Mouse (Mus musculus) CH12.LX (cell line): ENCODE data around the gene Serpina5. TPM values are rescaled to one million over a fixed set of nuclear protein-coding genes. Genes with fewer than 3 reads are reported as not detected.

Experiments used
- DNase-seq: peaks from one replicate; pipeline ENCODE4 v3.0.0-alpha.2; 2013; ENCODE audit errors: extremely low read depth
- H3K27ac ChIP-seq: 2 replicates; pipeline ENCODE4 v1.5.1; 2012; ENCODE audit warnings: low read depth, mild to moderate bottlenecking, control low read depth, moderate library complexity; ENCODE audit not compliant: insufficient read depth
- H3K27me3 ChIP-seq: replicated peaks from 2 replicates; pipeline ENCODE3; 2012; ENCODE audit warnings: inconsistent platforms
- H3K36me3 ChIP-seq, 2 experiments: replicated peaks in 1 of 2; 2 replicates each; pipeline versions ENCODE3 to v1.6.1; 2012; ENCODE audit warnings: inconsistent platforms in 1 of 2, low read length in 1 of 2, mild to moderate bottlenecking in 1 of 2, mixed read lengths in 1 of 2, moderate library complexity in 1 of 2; ENCODE audit not compliant: control insufficient read depth in 1 of 2, insufficient read depth in 1 of 2
- H3K4me1 ChIP-seq, 2 experiments: 2 replicates each; pipeline ENCODE4 v1.6.1; 2012; ENCODE audit warnings: inconsistent platforms in 1 of 2, moderate library complexity in 1 of 2; ENCODE audit not compliant: insufficient read depth in 2 of 2, control insufficient read depth in 1 of 2
- H3K4me2 ChIP-seq: 2 replicates; pipeline ENCODE4 v1.6.1; 2012; ENCODE audit warnings: low read depth, mild to moderate bottlenecking, control low read depth; ENCODE audit not compliant: poor library complexity, insufficient read depth, severe bottlenecking
- H3K4me3 ChIP-seq, 3 experiments: fragments of 150-350 bp in 1 of 3; sonication (generic) in 1 of 3; replicated peaks in 1 of 3; 2 replicates each; pipeline versions ENCODE3 to v1.5.1; 2011 to 2012; ENCODE audit warnings: low read depth in 2 of 3, low read length in 2 of 3, mild to moderate bottlenecking in 2 of 3, moderate library complexity in 2 of 3, control low read depth in 1 of 3, improper control_type of control experiment in 1 of 3, inconsistent platforms in 1 of 3, mixed read lengths in 1 of 3; ENCODE audit not compliant: poor library complexity in 1 of 3
- H3K79me2 ChIP-seq: replicated peaks from 2 replicates; pipeline ENCODE4 v1.6.1; 2012; ENCODE audit warnings: mild to moderate bottlenecking, moderate library complexity; ENCODE audit not compliant: control insufficient read depth, poor library complexity, insufficient read depth, severe bottlenecking; ENCODE audit errors: extremely low read depth
- H3K9ac ChIP-seq: 2 replicates; pipeline ENCODE4 v1.6.1; 2012; ENCODE audit warnings: low read depth, mild to moderate bottlenecking, control low read depth, moderate library complexity; ENCODE audit not compliant: insufficient read depth
- H3K9me3 ChIP-seq: replicated peaks from 2 replicates; pipeline ENCODE3; 2012; ENCODE audit warnings: low read length, inconsistent platforms, mixed read lengths
- CTCF ChIP-seq, 2 experiments: IDR thresholded peaks in 1 of 2; conservative IDR thresholded peaks in 1 of 2; 2 replicates each; pipeline ENCODE4 v1.5.1; 2011 to 2012; ENCODE audit warnings: low read depth in 2 of 2, low read length in 2 of 2, improper control_type of control experiment in 1 of 2, inconsistent platforms in 1 of 2, mild to moderate bottlenecking in 1 of 2, moderate library complexity in 1 of 2
- EP300 ChIP-seq: IDR thresholded peaks from 2 replicates; pipeline ENCODE4 v1.6.1; 2011; ENCODE audit warnings: low read length, improper control_type of control experiment
- GABPA ChIP-seq: IDR thresholded peaks from 2 replicates; pipeline ENCODE4 v1.6.1; 2012; ENCODE audit warnings: low read depth, low read length, improper control_type of control experiment, inconsistent platforms; ENCODE audit not compliant: insufficient replicate concordance
- HCFC1 ChIP-seq: IDR thresholded peaks from 2 replicates; pipeline ENCODE4 v1.6.1; 2012; ENCODE audit warnings: low read depth, mild to moderate bottlenecking, inconsistent platforms, low read length, improper control_type of control experiment
- JUN ChIP-seq: IDR thresholded peaks from 2 replicates; pipeline ENCODE4 v1.6.1; 2011; ENCODE audit warnings: low read depth, mild to moderate bottlenecking, low read length, improper control_type of control experiment, moderate library complexity; ENCODE audit not compliant: insufficient read depth
- KAT2A ChIP-seq: IDR thresholded peaks from 2 replicates; pipeline ENCODE4 v1.6.1; 2012; ENCODE audit warnings: low read length, improper control_type of control experiment, inconsistent platforms; ENCODE audit not compliant: insufficient replicate concordance
- MAFK ChIP-seq: IDR thresholded peaks from 2 replicates; pipeline ENCODE4 v1.6.1; 2011; ENCODE audit warnings: low read length, improper control_type of control experiment; ENCODE audit not compliant: insufficient replicate concordance
- MAX ChIP-seq: IDR thresholded peaks from 2 replicates; pipeline ENCODE4 v1.6.1; 2011; ENCODE audit warnings: low read length, improper control_type of control experiment
- MAZ ChIP-seq: IDR thresholded peaks from 2 replicates; pipeline ENCODE4 v1.6.1; 2012; ENCODE audit warnings: low read depth, mild to moderate bottlenecking, inconsistent platforms, low read length, improper control_type of control experiment, moderate library complexity
- MYC ChIP-seq: IDR thresholded peaks from 2 replicates; pipeline ENCODE4 v1.6.1; 2011; ENCODE audit warnings: low read depth, mild to moderate bottlenecking, improper control_type of control experiment, low read length
- POLR2AphosphoS2 ChIP-seq: IDR thresholded peaks from 2 replicates; pipeline ENCODE4 v1.6.1; 2011; ENCODE audit warnings: low read depth, low read length, improper control_type of control experiment
- RAD21 ChIP-seq: IDR thresholded peaks from 2 replicates; pipeline ENCODE4 v1.6.1; 2011; ENCODE audit warnings: low read depth, mild to moderate bottlenecking, low read length, improper control_type of control experiment, moderate library complexity
- SMC3 ChIP-seq: IDR thresholded peaks from 2 replicates; pipeline ENCODE4 v1.6.1; 2011; ENCODE audit warnings: low read depth, low read length, improper control_type of control experiment
- UBTF ChIP-seq: IDR thresholded peaks from 2 replicates; pipeline ENCODE4 v1.6.1; 2012; ENCODE audit warnings: low read depth, mild to moderate bottlenecking, inconsistent platforms, low read length, improper control_type of control experiment, moderate library complexity
- ZC3H11A ChIP-seq: IDR thresholded peaks from 2 replicates; pipeline ENCODE4 v1.6.1; 2012; ENCODE audit warnings: low read depth, mild to moderate bottlenecking, inconsistent platforms, low read length, improper control_type of control experiment
- ZMIZ1 ChIP-seq: IDR thresholded peaks from 2 replicates; pipeline ENCODE4 v1.6.1; 2012; ENCODE audit warnings: low read depth, mild to moderate bottlenecking, inconsistent platforms, low read length, improper control_type of control experiment
- dilution Hi-C: fragments of 300-500 bp; cut with MboI; formaldehyde crosslinking; loops from 2 replicates; pipeline ENCODE4 v1.14.3; 2020; ENCODE audit warnings: low sequenced_read_pairs; ENCODE audit not compliant: extremely low pct_unique_long_range_greater_than_20kb, extremely low pct_ligation_motif_present
- in situ Hi-C: fragments of 300-500 bp; cut with MboI; formaldehyde crosslinking; loops from 3 replicates; pipeline ENCODE4 v1.14.3; 2019; ENCODE audit warnings: low sequenced_read_pairs, low pct_ligation_motif_present, low pct_unique_long_range_greater_than_20kb, mixed read lengths
- polyA plus RNA-seq: library from polyadenylated mRNA; unstranded; fragments of >175 nt; gene quantifications from 2 replicates; pipeline ENCODE4 v1.2.1, GENCODE M21; 2012; ENCODE audit warnings: low read depth; ENCODE audit not compliant: insufficient read length
- total RNA-seq, 2 experiments: library from RNA; depleted of rRNA; stranded (reverse); fragments of 300-350 nt in 1 of 2; fragments of >200 nt in 1 of 2; gene quantifications; 2 replicates each; pipeline ENCODE4 v1.2.3; 2012 to 2014

The Serpina5 gene
- total and polyA plus RNA-seq, 3 experiments: not detected

- TF ChIP-seq POLR2AphosphoS2 (no peak), MAFK (peak; percentile 73; the same call in 1 of the 2 replicates), GABPA (no peak), JUN (no peak)
- H3K4me2 ChIP-seq: no peak overlapping the region
- no peaks in the 10 kb centered on the region for H3K36me3 ChIP-seq
- H3K4me3 ChIP-seq: no peak overlapping the region
- H3K4me1 ChIP-seq: peaks cover 18 to 80% of the 10 kb centered on the region in 2 experiments
- H3K27ac ChIP-seq: no peak overlapping the region
- dilution Hi-C loops (no loop called here), in situ Hi-C loops (loop anchor here (5.0 kb wide), 1 partner anchor 67 kb away; no protein-coding TSS in a partner anchor)
- no peaks in the 10 kb centered on the region for H3K9me3 ChIP-seq
- H3K9ac ChIP-seq: no peak overlapping the region
- DNase-seq: peak; percentile 62
- H3K27me3 ChIP-seq: no peaks in the 10 kb centered on the region
- no peaks in the 10 kb centered on the region for H3K79me2 ChIP-seq
Observed at GRCm38 (mm10) chr12:104064532-104064931, 36.4 kb upstream of the Serpina5 start.

GRCm38 (mm10) chr12:104064996-104065395, 35.9 kb upstream of the Serpina5 start:
- no peak overlapping the region for H3K9ac ChIP-seq
- peaks cover 1% of the 10 kb centered on the region for H3K27me3 ChIP-seq
- peaks cover 18 to 76% of the 10 kb centered on the region in 2 experiments for H3K4me1 ChIP-seq
- no peaks in the 10 kb centered on the region for H3K36me3 ChIP-seq
- H3K27ac ChIP-seq: no peak overlapping the region
- TF ChIP-seq ZC3H11A: no peak
- TF ChIP-seq ZMIZ1: no peak
- TF ChIP-seq GABPA: no peak
- TF ChIP-seq CTCF (conservative IDR thresholded peaks at IDR 0.05 in 1 of 2, IDR thresholded peaks at IDR 0.05 in 1 of 2; ENCODE audit: low read depth in 2 of 2, low read length in 2 of 2): no peak
- no peak for TF ChIP-seq MYC
- TF ChIP-seq MAFK: no peak
- TF ChIP-seq KAT2A: no peak
- no peak for TF ChIP-seq SMC3
- TF ChIP-seq UBTF: no peak
- no peak for TF ChIP-seq EP300
- TF ChIP-seq MAX: no peak
- no peak for TF ChIP-seq HCFC1
- no peaks in the 10 kb centered on the region for H3K79me2 ChIP-seq
- DNase-seq: no peak
- in situ Hi-C loops: loop anchor here (5.0 kb wide), 1 partner anchor 68 kb away; no protein-coding TSS in a partner anchor
- no peaks in the 10 kb centered on the region for H3K9me3 ChIP-seq
- no peak overlapping the region for H3K4me3 ChIP-seq
- H3K4me2 ChIP-seq: no peak overlapping the region
- dilution Hi-C loops: no loop called here

- in situ Hi-C loops (no loop called here), dilution Hi-C loops (no loop called here)
- peak; percentile 74 for DNase-seq
- Histone ChIP-seq H3K27ac (no peak overlapping the region), H3K27me3 (peaks cover 10% of the 10 kb centered on the region), H3K79me2 (no peaks in the 10 kb centered on the region), H3K9me3 (no peaks in the 10 kb centered on the region), H3K4me2 (no peak overlapping the region), H3K4me1 (peaks cover 15 to 65% of the 10 kb centered on the region in 2 experiments), H3K4me3 (no peak overlapping the region), H3K9ac (no peak overlapping the region), H3K36me3 (no peaks in the 10 kb centered on the region)
- TF ChIP-seq SMC3: peak; percentile 42
- TF ChIP-seq EP300: no peak
- TF ChIP-seq RAD21: peak; percentile 50
- TF ChIP-seq CTCF (conservative IDR thresholded peaks at IDR 0.05 in 1 of 2, IDR thresholded peaks at IDR 0.05 in 1 of 2; ENCODE audit: low read depth in 2 of 2, low read length in 2 of 2): peak; percentile 73 to 76
- TF ChIP-seq MAZ: no peak
Observed at GRCm38 (mm10) chr12:104066241-104066640, 34.7 kb upstream of the Serpina5 start.
